Mouse (Mus musculus): ENCODE measurements around the gene Rom1.

- TF ChIP-seq POLR2AphosphoS2 (IDR thresholded peaks at IDR 0.05; ENCODE audit: insufficient read length, low read depth): no peak
- TF ChIP-seq USF1 (IDR thresholded peaks at IDR 0.05; ENCODE audit: low read depth): no peak
- no peak for TF ChIP-seq POLR2A (IDR thresholded peaks at IDR 0.05; ENCODE audit: insufficient read length, low read depth)
Measured at GRCm38 (mm10) chr19:8921741-8922140, 7.4 kb downstream of the Rom1 start.

Data from myocyte (in vitro differentiated cells).